Mouse (Mus musculus): ENCODE results near the gene Nacc1. TPM values are rescaled to one million over a fixed set of nuclear protein-coding genes. Genes with fewer than 3 reads are reported as not detected.

Gene Nacc1
- polyA plus RNA-seq, 1 experiment from 2014 or later: 12.3 TPM

- peak overlapping the region; percentile 48 for H3K4me2 ChIP-seq
- peak overlapping the region; percentile 15; the same call in 1 of the 2 replicates for H3K4me3 ChIP-seq (replicated peaks)
- no peak overlapping the region for H3K9ac ChIP-seq (replicated peaks)
- H3K9me3 ChIP-seq (replicated peaks): no peaks in the 10 kb centered on the region
- ATAC-seq (ENCODE audit: low FRiP score): no peak
- H3K4me1 ChIP-seq: peaks cover 62% of the 10 kb centered on the region
- H3K36me3 ChIP-seq: no peaks in the 10 kb centered on the region; the same call in 1 of the 2 replicates
- peak overlapping the region; percentile 72 for H3K27ac ChIP-seq (replicated peaks)
- H3K27me3 ChIP-seq (replicated peaks): peaks cover 57% of the 10 kb centered on the region
- WGBS: 2% methylated on average over 53 of the region's 61 CpGs
Measured at GRCm38 (mm10) chr8:84704867-84705831, 17.5 kb upstream of the Nacc1 start.

- Histone ChIP-seq H3K9ac (replicated peaks) (no peak overlapping the region), H3K27ac (replicated peaks) (peak overlapping the region; percentile 72), H3K4me2 (peak overlapping the region; percentile 48), H3K4me1 (peaks cover 61% of the 10 kb centered on the region), H3K36me3 (peaks cover 6% of the 10 kb centered on the region), H3K9me3 (replicated peaks) (no peaks in the 10 kb centered on the region), H3K27me3 (replicated peaks) (peaks cover 57% of the 10 kb centered on the region), H3K4me3 (replicated peaks) (no peak overlapping the region)
- 4% methylated on average over 16 of the region's 16 CpGs for WGBS
- no peak for ATAC-seq (ENCODE audit: low FRiP score)
Measured at GRCm38 (mm10) chr8:84704356-84704755, 16.7 kb upstream of the Nacc1 start.

- WGBS: 12% methylated on average over 38 of the region's 38 CpGs
- no peak overlapping the region for H3K9ac ChIP-seq (replicated peaks)
- ATAC-seq (ENCODE audit: low FRiP score): no peak
- no peaks in the 10 kb centered on the region for H3K9me3 ChIP-seq (replicated peaks)
- H3K4me1 ChIP-seq: peaks cover 54% of the 10 kb centered on the region
- no peak overlapping the region for H3K4me3 ChIP-seq (replicated peaks)
- peaks cover 12% of the 10 kb centered on the region for H3K36me3 ChIP-seq
- H3K4me2 ChIP-seq: peak overlapping the region; percentile 48
- H3K27me3 ChIP-seq (replicated peaks): peaks cover 53% of the 10 kb centered on the region
- peak overlapping the region; percentile 72; the same call in 1 of the 2 replicates for H3K27ac ChIP-seq (replicated peaks)
Measured at GRCm38 (mm10) chr8:84703466-84704249, 16.0 kb upstream of the Nacc1 start.

- Histone ChIP-seq H3K9me3 (replicated peaks) (no peaks in the 10 kb centered on the region), H3K9ac (replicated peaks) (no peak overlapping the region), H3K4me3 (replicated peaks) (no peak overlapping the region), H3K4me1 (peaks cover 49% of the 10 kb centered on the region), H3K4me2 (peak overlapping the region; percentile 19; the same call in 1 of the 2 replicates), H3K36me3 (peaks cover 18% of the 10 kb centered on the region), H3K27ac (replicated peaks) (no peak overlapping the region; the same call in 1 of the 2 replicates), H3K27me3 (replicated peaks) (peaks cover 52% of the 10 kb centered on the region)
- 86% methylated on average over 6 of the region's 6 CpGs for WGBS
- no peak for ATAC-seq (ENCODE audit: low FRiP score)
Measured at GRCm38 (mm10) chr8:84702963-84703465, 15.4 kb upstream of the Nacc1 start.

- 78% methylated on average over 9 of the region's 9 CpGs for whole genome bisulfite sequencing
- Histone ChIP-seq H3K9ac (replicated peaks) (no peak overlapping the region), H3K27me3 (replicated peaks) (peaks cover 50% of the 10 kb centered on the region), H3K4me1 (peaks cover 45% of the 10 kb centered on the region), H3K36me3 (peaks cover 21% of the 10 kb centered on the region), H3K4me2 (peak overlapping the region; percentile 19; the same call in 1 of the 2 replicates), H3K27ac (replicated peaks) (no peak overlapping the region), H3K4me3 (replicated peaks) (no peak overlapping the region; the same call in 1 of the 2 replicates), H3K9me3 (replicated peaks) (no peaks in the 10 kb centered on the region)
- no peak for ATAC-seq (ENCODE audit: low FRiP score)
Measured at GRCm38 (mm10) chr8:84702561-84702960, 14.9 kb upstream of the Nacc1 start.

GRCm38 (mm10) chr8:84700941-84701911 lies 13.6 kb upstream of the Nacc1 start, which contains the start of gene Lyl1:
Gene Lyl1, plus strand, starts transcription at chr8:84701457.
- WGBS: 12% methylated on average over 34 of the region's 34 CpGs
- Histone ChIP-seq H3K27me3 (replicated peaks) (peaks cover 41% of the 10 kb centered on the region), H3K4me3 (replicated peaks) (no peak within 1 kb of the TSS; the same call in 1 of the 2 replicates), H3K4me1 (peaks cover 32% of the 10 kb centered on the region), H3K4me2 (peak within 1 kb of the TSS; percentile 19; the same call in 1 of the 2 replicates), H3K9me3 (replicated peaks) (no peaks in the 10 kb centered on the region), H3K27ac (replicated peaks) (peak within 1 kb of the TSS; percentile 45), H3K36me3 (peaks cover 31% of the 10 kb centered on the region), H3K9ac (replicated peaks) (no peak within 1 kb of the TSS; the same call in 1 of the 2 replicates)
- ATAC-seq (ENCODE audit: low FRiP score): no peak

GRCm38 (mm10) chr8:84700526-84700925 lies 12.9 kb upstream of the Nacc1 start:
- H3K4me2 ChIP-seq: no peak overlapping the region
- peaks cover 41% of the 10 kb centered on the region for H3K27me3 ChIP-seq (replicated peaks)
- H3K9ac ChIP-seq (replicated peaks): no peak overlapping the region
- peak overlapping the region; percentile 45 for H3K27ac ChIP-seq (replicated peaks)
- WGBS: 82% methylated on average over 5 of the region's 5 CpGs
- ATAC-seq (ENCODE audit: low FRiP score): no peak
- H3K4me3 ChIP-seq (replicated peaks): no peak overlapping the region
- peaks cover 33% of the 10 kb centered on the region for H3K36me3 ChIP-seq
- H3K4me1 ChIP-seq: peaks cover 28% of the 10 kb centered on the region
- no peaks in the 10 kb centered on the region for H3K9me3 ChIP-seq (replicated peaks)

- Histone ChIP-seq H3K4me2 (no peak overlapping the region), H3K9me3 (replicated peaks) (no peaks in the 10 kb centered on the region), H3K4me1 (peaks cover 22% of the 10 kb centered on the region), H3K36me3 (peaks cover 37% of the 10 kb centered on the region), H3K27me3 (replicated peaks) (peaks cover 36% of the 10 kb centered on the region), H3K9ac (replicated peaks) (no peak overlapping the region), H3K27ac (replicated peaks) (peak overlapping the region; percentile 60), H3K4me3 (replicated peaks) (no peak overlapping the region)
- ATAC-seq (ENCODE audit: low FRiP score): no peak
- WGBS: 58% methylated on average over 7 of the region's 7 CpGs
Measured at GRCm38 (mm10) chr8:84699861-84700322, 12.2 kb upstream of the Nacc1 start.

GRCm38 (mm10) chr8:84698929-84699401 lies 11.3 kb upstream of the Nacc1 start:
- no peak for ATAC-seq (ENCODE audit: low FRiP score)
- H3K4me3 ChIP-seq (replicated peaks): no peak overlapping the region
- H3K9me3 ChIP-seq (replicated peaks): no peaks in the 10 kb centered on the region
- H3K4me1 ChIP-seq: peaks cover 13% of the 10 kb centered on the region
- H3K4me2 ChIP-seq: no peak overlapping the region
- H3K27ac ChIP-seq (replicated peaks): peak overlapping the region; percentile 60; the same call in 1 of the 2 replicates
- no peak overlapping the region for H3K9ac ChIP-seq (replicated peaks)
- WGBS: 84% methylated on average over 9 of the region's 9 CpGs
- peaks cover 37% of the 10 kb centered on the region for H3K36me3 ChIP-seq
- H3K27me3 ChIP-seq (replicated peaks): peaks cover 27% of the 10 kb centered on the region

- Histone ChIP-seq H3K27me3 (replicated peaks) (peaks cover 21% of the 10 kb centered on the region), H3K9me3 (replicated peaks) (no peaks in the 10 kb centered on the region), H3K36me3 (peaks cover 39% of the 10 kb centered on the region), H3K4me3 (replicated peaks) (no peak overlapping the region), H3K4me2 (no peak overlapping the region), H3K9ac (replicated peaks) (no peak overlapping the region), H3K4me1 (0 out of 2 replicates have a peak, but pooled peaks cover 8% of the 10 kb centered on the region), H3K27ac (replicated peaks) (no peak overlapping the region)
- whole genome bisulfite sequencing: 93% methylated on average over 5 of the region's 5 CpGs
- ATAC-seq (ENCODE audit: low FRiP score): no peak
Measured at GRCm38 (mm10) chr8:84698288-84698687, 10.6 kb upstream of the Nacc1 start.

Data from neural tube, embryonic 15.5 days (tissue).